Mouse (Mus musculus) G1E (cell line): ENCODE data around the gene Spata17.

Experiments used
- CTCF ChIP-seq: IDR thresholded peaks from 2 replicates; pipeline ENCODE4 v1.5.1; 2012; ENCODE audit warnings: low read depth, low read length, inconsistent platforms, mixed read lengths
- GATA1 ChIP-seq: IDR thresholded peaks from 2 replicates; pipeline ENCODE4 v1.6.1; 2012; ENCODE audit warnings: borderline replicate concordance, low read length, inconsistent platforms, mixed read lengths
- GATA2 ChIP-seq: IDR thresholded peaks from 2 replicates; pipeline ENCODE4 v1.6.1; 2012; ENCODE audit warnings: low read depth, low read length, inconsistent platforms, borderline replicate concordance
- POLR2AphosphoS5 ChIP-seq: IDR thresholded peaks from 2 replicates; pipeline ENCODE4 v1.6.1; 2012; ENCODE audit warnings: low read depth, low read length, inconsistent platforms; ENCODE audit not compliant: insufficient replicate concordance
- TAL1 ChIP-seq: conservative IDR thresholded peaks from 2 replicates; pipeline ENCODE4 v1.6.1; 2012; ENCODE audit warnings: low read depth, low read length, inconsistent platforms, mixed read lengths

DNA sequence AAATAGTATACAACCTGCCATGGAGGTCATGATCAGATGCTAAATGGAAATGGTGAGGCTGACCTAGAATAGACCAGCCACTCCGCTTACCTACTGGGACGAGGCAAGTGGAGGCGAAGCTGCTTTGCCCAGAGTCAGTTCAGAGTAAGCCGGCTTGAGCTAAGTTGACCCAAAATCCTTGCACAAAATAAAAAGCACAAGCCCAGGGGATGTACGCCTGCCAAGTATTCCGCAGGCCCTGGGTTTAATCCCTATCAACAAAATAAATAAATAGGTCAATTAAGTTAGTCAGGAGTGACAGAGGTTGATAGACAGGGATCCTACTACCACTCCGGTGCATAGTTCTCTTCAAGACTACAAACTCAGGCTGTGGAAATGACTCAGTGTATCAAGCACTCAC lies 207.0 kb downstream of the Spata17 start:
- no peak for TF ChIP-seq POLR2AphosphoS5
- no peak for TF ChIP-seq CTCF
- no peak for TF ChIP-seq GATA1
- no peak for TF ChIP-seq GATA2
- no peak for TF ChIP-seq TAL1
